Mouse (Mus musculus): ENCODE measurements around the gene Fgfr2.
"Not testable (repeated sequence)": the region's sequence is repeated elsewhere in the genome, so short reads cannot be mapped to it uniquely, and the experiment has no call there.

Gene Fgfr2

DNA sequence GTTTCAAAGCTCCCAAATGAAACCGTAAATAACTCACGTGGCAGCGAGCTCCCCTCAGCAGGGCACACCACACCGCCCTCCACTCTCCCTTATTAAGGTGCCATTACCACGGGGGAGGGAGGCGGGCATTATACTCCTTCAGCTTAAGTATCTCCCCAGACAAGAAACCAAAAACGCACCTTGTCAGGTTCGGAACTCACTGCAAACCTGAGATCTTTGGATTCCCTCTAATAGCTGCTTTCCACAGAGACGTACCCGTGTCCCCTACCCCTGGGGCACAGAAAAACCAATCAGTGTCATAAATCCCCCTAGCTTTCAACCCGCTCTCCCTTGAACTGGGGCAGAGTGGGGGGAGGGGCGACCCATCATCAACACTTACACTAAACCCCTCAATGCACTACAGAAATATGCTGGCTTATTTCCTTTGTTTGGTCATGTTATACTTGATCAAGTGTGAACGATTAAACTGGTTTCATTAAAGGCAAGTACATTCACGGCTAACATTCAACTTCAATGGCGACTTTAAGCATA lies 2.9 kb downstream of the Fgfr2 start:
- peak in 1 of 2 experiments; percentile 35 for DNase-seq

GRCm38 (mm10) chr7:133117815-133118214 lies 5.3 kb downstream of the Fgfr2 start:
- peak; percentile 40 to 57 for DNase-seq

DNA sequence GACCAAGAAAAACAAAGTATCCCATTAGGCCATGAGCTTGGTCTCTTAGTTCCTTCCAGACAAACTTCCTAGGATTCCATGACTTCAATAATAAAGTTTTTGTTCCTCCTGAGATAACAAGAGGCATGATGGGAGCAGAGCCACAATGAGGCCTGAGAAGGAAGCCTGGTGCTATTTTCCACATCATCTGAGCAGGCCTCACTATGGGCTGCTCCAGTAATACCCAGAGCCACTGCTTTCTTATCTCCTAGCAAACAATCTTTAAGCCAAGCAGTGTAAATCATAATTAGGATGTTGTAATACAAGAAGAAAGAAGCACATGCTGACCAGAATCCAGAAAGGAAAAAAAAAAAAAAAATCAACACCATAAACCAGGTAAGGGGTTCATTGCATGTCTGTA lies 6.6 kb downstream of the Fgfr2 start:
- DNase-seq, result no peak

- DNase-seq, result peak; percentile 50 to 60
Measured at GRCm38 (mm10) chr7:133115886-133116285, 7.3 kb downstream of the Fgfr2 start.

- DNase-seq, result peak; percentile 28 to 46
Measured at GRCm38 (mm10) chr7:133114847-133115470, 8.2 kb downstream of the Fgfr2 start.

DNA sequence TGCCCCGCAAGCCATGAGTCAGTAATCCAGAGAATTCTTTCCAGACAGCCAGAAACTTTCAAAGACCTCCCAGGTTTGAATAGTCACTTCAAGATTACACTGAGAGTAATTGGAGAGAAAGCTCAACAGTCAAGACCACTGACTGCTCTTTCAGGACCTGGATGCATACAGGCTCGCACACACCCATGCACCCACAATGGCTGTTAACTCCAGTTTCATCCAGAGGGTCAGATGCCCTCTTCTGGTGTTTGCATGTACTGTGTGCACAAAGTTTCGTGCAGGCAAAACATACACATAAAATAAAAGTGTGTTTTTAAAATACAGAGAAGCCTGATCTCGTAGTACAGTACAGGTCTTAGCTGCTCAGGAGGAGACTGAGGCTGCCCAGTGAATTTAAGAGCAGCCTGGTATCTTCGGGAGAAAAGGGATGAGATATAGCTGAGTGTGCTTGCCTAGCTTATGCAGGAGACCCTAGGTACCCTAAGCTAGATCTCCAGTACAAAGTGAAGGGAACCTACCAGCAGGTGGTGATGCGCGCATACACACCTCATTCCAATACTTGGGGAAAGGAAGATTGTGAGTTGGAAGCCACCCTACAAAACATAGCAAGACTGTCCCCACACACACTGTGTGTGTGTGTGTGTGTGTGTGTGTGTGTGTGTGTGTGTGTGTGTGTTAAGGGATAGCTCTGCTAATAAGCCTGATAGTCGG lies 9.8 kb downstream of the Fgfr2 start:
- no peak for DNase-seq

DNA sequence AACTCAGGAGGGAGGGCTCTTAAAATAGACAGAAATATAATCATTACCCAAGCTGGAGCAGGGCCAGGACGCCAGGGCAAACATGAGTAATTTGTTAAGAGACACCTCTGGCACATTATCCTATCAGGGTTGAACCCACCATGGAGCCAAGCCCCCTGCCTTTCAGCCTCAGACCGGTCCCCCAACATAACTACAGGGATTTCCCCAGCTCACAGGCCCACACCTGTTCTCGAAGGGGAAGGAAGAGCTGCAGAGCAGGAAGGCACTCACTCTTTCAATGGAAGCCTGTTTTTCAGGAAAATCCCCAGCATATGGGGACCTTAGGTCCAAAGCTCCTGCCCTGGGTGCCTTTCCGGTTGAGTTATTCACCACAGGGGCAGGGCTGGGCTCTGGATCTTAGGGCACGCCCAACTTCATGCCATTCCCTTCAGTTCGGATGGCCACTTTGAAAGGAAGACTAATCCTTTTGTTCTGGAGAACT lies 10.8 kb downstream of the Fgfr2 start:
- peak in 1 of 2 experiments; percentile 42 for DNase-seq

DNA sequence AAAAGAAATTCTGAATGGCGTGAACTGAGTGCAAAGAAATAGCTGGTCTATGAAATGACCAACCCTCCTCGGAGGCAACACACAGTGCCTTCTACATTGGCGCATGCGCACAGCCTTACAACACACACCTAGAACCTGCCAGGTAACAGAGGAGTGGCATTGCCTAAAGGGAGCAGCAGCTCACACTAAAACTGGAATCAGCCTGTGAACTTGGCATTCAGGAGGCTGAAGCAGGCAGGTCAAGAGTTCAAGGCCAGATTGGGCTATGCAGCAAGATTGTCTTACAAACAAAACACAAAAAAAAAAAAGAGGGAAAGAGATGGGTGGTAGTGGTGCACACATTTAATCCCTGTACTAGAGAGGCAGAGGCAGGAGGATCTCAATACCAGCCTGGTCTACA lies 13.7 kb downstream of the Fgfr2 start:
- DNase-seq, result no peak

GRCm38 (mm10) chr7:133108695-133109094 lies 14.5 kb downstream of the Fgfr2 start:
- no peak for DNase-seq

GRCm38 (mm10) chr7:133102578-133102977 lies 20.6 kb downstream of the Fgfr2 start:
- peak in 1 of 2 experiments; percentile 30 for DNase-seq

GRCm38 (mm10) chr7:133101070-133101469 lies 22.1 kb downstream of the Fgfr2 start:
- no peak for DNase-seq

GRCm38 (mm10) chr7:133100178-133100577 lies 23.0 kb downstream of the Fgfr2 start:
- DNase-seq, result no peak

DNA sequence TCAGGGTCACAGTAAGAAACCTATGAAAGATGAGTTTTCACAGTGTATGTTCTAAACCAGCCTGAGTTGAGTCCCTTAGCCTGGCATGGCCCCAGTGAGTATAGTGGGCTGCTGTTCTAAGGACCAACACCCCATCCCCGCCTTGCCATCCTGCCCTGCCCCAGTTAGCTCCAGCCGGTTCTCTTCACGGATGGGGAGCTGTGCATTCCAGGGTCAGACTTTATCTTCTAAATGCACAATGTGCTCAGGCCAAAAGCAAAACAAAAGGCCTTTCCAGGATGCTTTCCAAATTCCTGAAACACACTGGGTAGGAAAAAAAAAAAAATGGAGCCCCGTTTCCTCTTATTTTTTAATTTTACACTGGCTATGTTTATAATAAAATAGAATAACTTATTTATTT lies 23.9 kb downstream of the Fgfr2 start:
- no peak for DNase-seq

- peak; percentile 50 to 59 for DNase-seq
Measured at GRCm38 (mm10) chr7:133098118-133098793, 24.9 kb downstream of the Fgfr2 start.

DNA sequence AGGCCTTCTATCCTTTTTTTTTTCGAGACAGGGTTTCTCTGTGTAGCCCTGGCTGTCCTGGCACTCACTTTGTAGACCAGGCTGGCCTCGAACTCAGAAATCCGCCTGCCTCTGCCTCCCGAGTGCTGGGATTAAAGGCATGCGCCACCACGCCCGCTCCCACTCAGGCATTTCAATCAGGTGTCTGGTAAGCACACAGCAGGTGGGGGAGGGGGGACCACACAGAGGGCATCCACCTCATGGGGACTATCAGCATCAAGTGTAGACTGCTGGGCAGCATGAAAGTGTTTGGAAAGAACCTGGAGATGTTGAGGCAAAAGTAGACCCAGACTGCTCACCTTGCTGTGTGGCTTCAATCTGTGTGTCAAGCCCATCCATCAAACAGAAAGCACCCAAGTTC lies 27.5 kb downstream of the Fgfr2 start:
- not testable (repeated sequence) for DNase-seq

- DNase-seq, result no peak
Measured at GRCm38 (mm10) chr7:133094711-133095495, 28.2 kb downstream of the Fgfr2 start.

DNA sequence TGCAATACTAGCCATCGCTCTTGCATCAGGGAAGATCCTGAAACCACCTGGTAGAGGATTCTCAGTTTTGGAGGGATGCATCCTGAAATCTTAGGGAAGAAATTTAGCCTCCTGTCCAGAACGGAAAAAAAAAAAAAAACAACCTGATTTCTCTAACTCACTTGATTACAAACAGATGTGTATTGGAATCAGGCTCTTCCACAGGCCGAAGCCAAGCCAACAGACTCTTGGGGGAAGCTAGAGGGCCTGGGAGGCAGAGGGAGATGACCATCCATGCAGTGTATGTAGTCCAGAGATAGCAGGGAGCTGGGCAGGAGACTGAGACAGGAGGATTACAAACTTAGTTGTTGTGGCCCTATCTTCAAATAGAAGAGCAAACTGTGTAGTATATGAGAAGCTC lies 29.0 kb downstream of the Fgfr2 start:
- DNase-seq, result no peak

DNA sequence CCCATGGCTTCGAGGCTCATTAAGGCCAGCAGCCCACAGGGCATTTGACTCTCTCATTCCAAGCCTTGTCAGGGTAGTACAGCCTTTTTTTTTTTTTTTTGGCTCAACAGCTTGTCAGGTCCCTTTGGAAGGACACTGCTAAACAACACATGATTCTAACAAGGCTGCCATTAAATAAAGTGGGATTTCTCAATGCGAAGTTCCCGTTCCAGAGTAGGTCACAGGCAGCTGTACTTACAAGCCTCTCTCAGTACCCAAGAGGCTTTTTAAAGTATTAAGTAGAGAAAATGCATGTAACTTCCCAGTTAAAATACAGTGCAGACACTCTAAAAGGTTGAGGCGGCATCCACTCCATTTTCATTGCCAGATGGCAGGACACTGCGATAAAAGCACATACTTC lies 29.4 kb downstream of the Fgfr2 start:
- no peak for DNase-seq

- DNase-seq, result no peak
Measured at GRCm38 (mm10) chr7:133090641-133091040, 32.5 kb downstream of the Fgfr2 start.

DNA sequence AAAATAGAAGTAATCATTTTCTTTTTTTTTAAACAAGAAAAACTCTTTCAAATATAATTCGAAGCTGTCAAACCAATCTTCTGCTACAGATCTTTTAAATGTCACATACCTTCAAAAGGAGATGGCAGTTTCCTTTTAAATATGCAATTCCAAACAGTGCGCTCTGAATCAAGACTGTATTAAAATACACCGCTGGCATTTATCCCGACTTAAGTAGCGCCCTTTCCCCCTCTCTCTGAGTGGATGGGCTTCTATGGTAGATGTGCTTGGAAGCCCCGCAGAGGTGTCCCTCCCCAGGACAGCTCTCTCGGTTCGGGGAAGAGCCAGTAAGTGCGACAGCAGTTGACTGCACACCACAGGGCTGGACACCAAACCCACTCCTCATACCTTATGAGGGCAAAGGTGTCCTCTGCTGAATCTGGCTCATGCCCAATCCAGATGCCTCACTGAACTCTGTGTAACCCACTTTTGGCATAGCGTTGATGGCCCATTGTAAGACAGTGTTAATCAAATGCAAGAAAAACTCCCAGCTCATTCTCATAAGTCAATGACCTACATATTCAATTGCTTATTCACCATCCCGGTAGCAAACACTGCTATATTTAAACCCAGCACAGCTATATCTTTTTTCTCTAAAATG lies 33.4 kb downstream of the Fgfr2 start:
- no peak for DNase-seq

GRCm38 (mm10) chr7:133088830-133089261 lies 34.3 kb downstream of the Fgfr2 start:
- DNase-seq, result peak; percentile 85 to 86

DNA sequence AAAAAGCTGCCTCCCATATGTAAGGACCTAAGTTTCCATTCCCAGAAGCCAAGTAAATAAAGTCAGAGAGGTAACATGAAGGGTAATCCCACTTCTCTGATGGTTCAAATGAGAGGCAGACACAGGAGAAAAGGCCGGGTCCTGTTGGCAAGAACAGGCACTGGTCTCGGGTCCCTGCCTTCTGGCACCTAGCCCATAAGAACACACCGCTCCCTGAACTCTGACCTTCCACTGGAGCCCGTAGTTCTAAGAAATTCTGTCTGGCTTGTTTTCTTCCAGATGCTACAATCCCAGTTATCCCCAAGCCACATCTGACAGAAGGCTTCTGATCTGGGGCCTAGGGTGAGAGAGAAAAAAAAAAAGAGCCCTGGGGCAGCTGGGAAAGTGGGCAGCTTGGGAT lies 34.7 kb downstream of the Fgfr2 start:
- no peak for DNase-seq
